Mouse (Mus musculus) heart, embryonic 13.5 days (tissue): Measurements from ENCODE around the gene Timm17a. TPM values are rescaled to one million over a fixed set of nuclear protein-coding genes. Genes with fewer than 3 reads are reported as not detected.

Experiments
- ATAC-seq: fragments of 200-750 bp; cut with Nextera tagmentation; 2 replicates; pipeline ENCODE4 v1.8.0; 2017; ENCODE audit warnings: moderate TSS enrichment; ENCODE audit not compliant: insufficient number of reproducible peaks, low FRiP score, low TSS enrichment; ENCODE audit errors: extremely low read depth
- H3K27ac ChIP-seq: fragments of 300-500 bp; sonication (generic); replicated peaks from 2 replicates; pipeline ENCODE4 v1.5.1; 2015; ENCODE audit warnings: moderate library complexity, mild to moderate bottlenecking, inconsistent platforms
- H3K27me3 ChIP-seq: fragments of 300-500 bp; sonication (generic); replicated peaks from 2 replicates; pipeline ENCODE4 v1.6.1; 2015; ENCODE audit warnings: mild to moderate bottlenecking, inconsistent platforms
- H3K36me3 ChIP-seq: fragments of 300-500 bp; sonication (generic); 2 replicates; pipeline ENCODE4 v1.6.1; 2015; ENCODE audit warnings: mild to moderate bottlenecking, inconsistent platforms
- H3K4me1 ChIP-seq: fragments of 300-500 bp; sonication (generic); 2 replicates; pipeline ENCODE4 v1.6.1; 2015; ENCODE audit warnings: inconsistent platforms
- H3K4me2 ChIP-seq: fragments of 300-500 bp; sonication (generic); 2 replicates; pipeline ENCODE4 v1.6.1; 2015; ENCODE audit warnings: inconsistent platforms, mild to moderate bottlenecking, moderate library complexity
- H3K4me3 ChIP-seq: fragments of 300-500 bp; sonication (generic); 2 replicates; pipeline ENCODE4 v1.5.1; 2015; ENCODE audit warnings: moderate library complexity, mild to moderate bottlenecking, inconsistent platforms
- H3K9ac ChIP-seq: fragments of 300-500 bp; sonication (generic); 2 replicates; pipeline ENCODE4 v1.6.1; 2015; ENCODE audit warnings: inconsistent platforms, mild to moderate bottlenecking, moderate library complexity
- H3K9me3 ChIP-seq: fragments of 300-500 bp; sonication (generic); 2 replicates; pipeline ENCODE4 v1.6.1; 2016; ENCODE audit warnings: inconsistent platforms
- WGBS: fragments of 180-500 bp; shearing (Covaris S2); methylation state at CpG from one replicate; pipeline ENCODE4 v1.1.7; 2015; ENCODE audit warnings: mixed read lengths; 5-methylcytosine and 5-hydroxymethylcytosine counted together
- polyA plus RNA-seq: library from polyadenylated mRNA; unstranded; fragments of >200 nt; fragmentation: Nextera tagmentation; extraction: Ambion mirVana; gene quantifications from 2 replicates; pipeline ENCODE4 v1.2.1, GENCODE M21; 2015

Timm17a gene
- polyA plus RNA-seq, 1 experiment from 2014 or later = 313 TPM

DNA sequence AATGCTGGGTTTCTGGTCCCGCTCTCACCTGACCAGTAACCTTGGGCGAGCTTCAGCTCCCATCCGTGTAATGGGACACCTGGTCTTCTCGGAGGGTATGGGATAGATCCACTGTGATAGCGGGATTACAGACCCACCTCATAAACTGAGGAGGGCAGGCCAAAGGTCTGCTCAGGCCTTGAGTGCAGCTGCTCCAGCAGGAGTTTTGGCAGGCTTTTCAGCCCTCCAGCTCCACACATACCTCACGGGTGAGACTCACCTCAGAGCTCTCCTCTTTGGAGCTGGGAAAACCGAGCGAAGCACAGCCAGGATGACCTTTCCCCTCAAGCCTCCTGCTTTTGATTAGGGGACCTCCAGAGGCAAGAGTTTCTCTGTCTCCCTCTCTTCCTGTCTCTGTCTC, 62.2 kb downstream of the Timm17a start:
- 78% methylated on average over 8 of the region's 8 CpGs for WGBS
- Histone ChIP-seq H3K9ac (no peak overlapping the region), H3K9me3 (no peaks in the 10 kb centered on the region), H3K27ac (no peak overlapping the region), H3K4me1 (peaks cover 19% of the 10 kb centered on the region), H3K4me3 (no peak overlapping the region), H3K4me2 (no peak overlapping the region), H3K27me3 (peaks cover 76% of the 10 kb centered on the region), H3K36me3 (no peaks in the 10 kb centered on the region)
- no peak for ATAC-seq

- H3K27me3 ChIP-seq = peaks cover 71% of the 10 kb centered on the region
- 55% methylated on average over 2 of the region's 3 CpGs for WGBS
- ATAC-seq = no peak
- no peak overlapping the region for H3K4me2 ChIP-seq
- no peaks in the 10 kb centered on the region for H3K36me3 ChIP-seq
- no peak overlapping the region for H3K27ac ChIP-seq
- H3K4me1 ChIP-seq = peaks cover 19% of the 10 kb centered on the region
- H3K9ac ChIP-seq = no peak overlapping the region
- no peak overlapping the region for H3K4me3 ChIP-seq
- no peaks in the 10 kb centered on the region for H3K9me3 ChIP-seq
These were observed 62.9 kb downstream of the Timm17a start for GRCm38 (mm10) chr1:135250706-135251105.

DNA sequence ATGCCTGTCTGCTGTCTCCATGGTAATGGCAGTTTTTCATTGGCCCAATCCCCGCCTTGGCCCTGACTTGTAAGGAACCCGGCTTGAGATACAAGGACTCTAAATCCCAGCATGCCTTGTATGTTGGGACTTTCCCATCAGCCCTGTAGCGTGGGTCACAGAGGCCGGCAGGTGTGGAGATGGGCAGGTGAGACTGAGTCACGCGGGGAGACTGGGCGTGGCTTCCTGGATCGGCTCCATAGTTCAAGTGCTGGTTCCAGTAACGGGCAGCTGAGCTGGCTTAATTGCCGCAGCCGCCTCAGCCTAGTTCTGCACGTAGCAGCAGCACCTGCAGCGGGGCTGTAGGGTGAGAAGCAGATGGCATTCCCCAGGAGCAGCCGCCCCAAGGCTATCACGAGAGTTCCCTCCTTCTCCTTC, 65.1 kb downstream of the Timm17a start:
- Histone ChIP-seq H3K9me3 (no peaks in the 10 kb centered on the region), H3K4me1 (peaks cover 19% of the 10 kb centered on the region), H3K4me3 (peak overlapping the region; percentile 17; the same call in 1 of the 2 replicates), H3K36me3 (no peaks in the 10 kb centered on the region), H3K9ac (no peak overlapping the region), H3K27me3 (peaks cover 51% of the 10 kb centered on the region), H3K4me2 (peak overlapping the region; percentile 49), H3K27ac (no peak overlapping the region)
- WGBS = 13% methylated on average over 15 of the region's 15 CpGs
- no peak for ATAC-seq

Other genes starting within 250 kb of the Timm17a start
- gene Lgr6, start 208.5 kb downstream of the Timm17a start, polyA plus RNA-seq = 1.3 and 2.7 TPM in 2 replicates
- 1.2 and 1.4 TPM in 2 replicates for gene Ptpn7, start 181.1 kb downstream of the Timm17a start, polyA plus RNA-seq
- 33.3 and 33.9 TPM in 2 replicates for gene Arl8a, start 167.0 kb downstream of the Timm17a start, polyA plus RNA-seq
- not detected in 2 replicates for gene Gpr37l1, start 146.1 kb downstream of the Timm17a start, polyA plus RNA-seq
- 0.86 and 0.93 TPM in 2 replicates for gene Elf3, start 55.2 kb downstream of the Timm17a start, polyA plus RNA-seq
- 52.8 and 57.5 TPM in 2 replicates for gene Rnpep, start 29.7 kb downstream of the Timm17a start, polyA plus RNA-seq
- gene Lmod1, start 11.0 kb upstream of the Timm17a start, polyA plus RNA-seq = 1.2 and 1.4 TPM in 2 replicates
- gene Shisa4, start 61.5 kb upstream of the Timm17a start, polyA plus RNA-seq = 27.5 and 30.8 TPM in 2 replicates
- gene Ipo9, start 116.7 kb upstream of the Timm17a start, polyA plus RNA-seq = 76.6 and 80.2 TPM in 2 replicates